Mouse (Mus musculus) hindbrain, postnatal 0 days (tissue): Measurements from ENCODE around the gene Sebox. TPM values are rescaled to one million over a fixed set of nuclear protein-coding genes. Genes with fewer than 3 reads are reported as not detected.

Experiments
- ATAC-seq: fragments of 200-750 bp; cut with Nextera tagmentation; 2 replicates; pipeline ENCODE4 v1.8.0; 2017; ENCODE audit warnings: mild to moderate bottlenecking, moderate TSS enrichment, moderate library complexity
- DNase-seq: peaks from one replicate; pipeline ENCODE4 v3.0.0-alpha.2; 2015; ENCODE audit warnings: low spot score
- H3K27ac ChIP-seq: fragments of 300-500 bp; sonication (generic); 2 replicates; pipeline ENCODE4 v1.5.1; 2014; ENCODE audit warnings: mild to moderate bottlenecking
- H3K27me3 ChIP-seq: fragments of 300-500 bp; sonication (generic); 2 replicates; pipeline ENCODE4 v1.6.1; 2014; ENCODE audit warnings: low read length, mixed read lengths; ENCODE audit not compliant: insufficient read depth
- H3K36me3 ChIP-seq: fragments of 300-500 bp; sonication (generic); 2 replicates; pipeline ENCODE4 v1.6.1; 2014; ENCODE audit warnings: low read length, mixed read lengths; ENCODE audit not compliant: insufficient read depth
- H3K4me1 ChIP-seq: fragments of 300-500 bp; sonication (generic); 2 replicates; pipeline ENCODE4 v1.6.1; 2014; ENCODE audit warnings: antibody characterized with exemption, low read length, mixed read lengths; ENCODE audit not compliant: insufficient read depth
- H3K4me2 ChIP-seq: fragments of 300-500 bp; sonication (generic); 2 replicates; pipeline ENCODE4 v1.6.1; 2014; ENCODE audit warnings: low read depth, mild to moderate bottlenecking, low read length, moderate library complexity, mixed read lengths
- H3K4me3 ChIP-seq: fragments of 300-500 bp; sonication (generic); 2 replicates; pipeline ENCODE4 v1.5.1; 2014; ENCODE audit warnings: low read length
- H3K9ac ChIP-seq: fragments of 300-500 bp; sonication (generic); replicated peaks from 2 replicates; pipeline ENCODE4 v1.6.1; 2014; ENCODE audit warnings: mild to moderate bottlenecking, low read length, moderate library complexity, mixed read lengths
- H3K9me3 ChIP-seq: fragments of 300-500 bp; sonication (generic); 2 replicates; pipeline ENCODE4 v1.6.1; 2016; ENCODE audit warnings: low read length, mixed read lengths
- CTCF ChIP-seq: IDR thresholded peaks from 2 replicates; pipeline ENCODE4 v1.5.1; 2016; ENCODE audit warnings: antibody characterized with exemption, control low read depth, low read depth
- WGBS: fragments of 180-500 bp; shearing (Covaris S2); extraction: QIAGEN DNeasy Blood & Tissue Kit; methylation state at CpG from one replicate; pipeline ENCODE4 v1.1.7; 2014; 5-methylcytosine and 5-hydroxymethylcytosine counted together
- polyA plus RNA-seq: library from polyadenylated mRNA; unstranded; fragments of >200 nt; fragmentation: Nextera tagmentation; extraction: Ambion mirVana; gene quantifications from 2 replicates; pipeline ENCODE4 v1.2.1, GENCODE M21; 2015
- total RNA-seq: library from RNA; depleted of rRNA; stranded (reverse); fragments of >200 nt; gene quantifications from 2 replicates; pipeline ENCODE4 v1.2.3, GENCODE M21; 2014

Gene Sebox
- total and polyA plus RNA-seq, 2 experiments from 2014 or later: 0.15 to 0.78 TPM

DNA sequence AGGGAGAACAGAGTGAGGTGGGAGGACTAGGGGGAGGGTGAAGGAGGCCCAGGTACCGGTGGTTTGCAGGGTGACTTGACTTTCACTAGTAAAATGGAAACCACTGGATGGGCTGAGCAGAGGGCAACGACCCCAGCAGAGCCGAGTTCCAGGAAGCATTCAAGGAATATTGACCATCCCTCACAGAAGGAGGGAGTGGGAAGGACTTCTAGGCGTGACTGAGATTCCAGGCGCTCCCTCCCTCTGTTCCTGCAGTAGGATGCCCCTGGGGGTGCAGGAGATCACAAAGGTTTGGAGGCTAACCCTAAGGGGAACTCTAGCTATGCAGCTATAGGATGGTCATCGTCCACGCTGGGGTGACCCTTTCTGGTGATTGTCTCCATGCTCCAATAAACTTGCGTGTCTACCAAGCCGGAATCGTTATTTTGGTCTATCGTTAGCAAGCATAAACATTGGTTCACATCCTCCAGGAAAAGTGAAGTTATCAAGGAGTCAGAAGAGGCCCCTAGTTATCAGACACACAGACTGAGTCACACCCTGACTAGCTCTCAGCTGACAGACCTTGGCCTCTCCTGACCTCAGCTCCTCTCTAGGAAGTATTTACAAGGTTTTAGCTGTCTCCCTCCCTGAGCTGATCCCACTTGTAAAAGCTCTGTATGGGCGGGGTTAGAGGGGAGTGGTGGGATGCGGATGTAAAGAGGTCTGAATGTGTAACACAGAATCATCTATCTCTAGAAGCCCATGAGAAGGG lies 39.8 kb upstream of the Sebox start:
- H3K4me3 ChIP-seq: no peak overlapping the region
- peaks cover 11% of the 10 kb centered on the region for H3K4me1 ChIP-seq
- ATAC-seq (no peak), DNase-seq (no peak)
- no peaks in the 10 kb centered on the region for H3K36me3 ChIP-seq
- 69% methylated on average over 13 of the region's 13 CpGs for WGBS
- H3K9ac ChIP-seq: no peak overlapping the region
- no peak overlapping the region for H3K27ac ChIP-seq
- H3K4me2 ChIP-seq: no peak overlapping the region
- H3K9me3 ChIP-seq: no peaks in the 10 kb centered on the region
- TF ChIP-seq CTCF: no peak
- H3K27me3 ChIP-seq: no peaks in the 10 kb centered on the region

DNA sequence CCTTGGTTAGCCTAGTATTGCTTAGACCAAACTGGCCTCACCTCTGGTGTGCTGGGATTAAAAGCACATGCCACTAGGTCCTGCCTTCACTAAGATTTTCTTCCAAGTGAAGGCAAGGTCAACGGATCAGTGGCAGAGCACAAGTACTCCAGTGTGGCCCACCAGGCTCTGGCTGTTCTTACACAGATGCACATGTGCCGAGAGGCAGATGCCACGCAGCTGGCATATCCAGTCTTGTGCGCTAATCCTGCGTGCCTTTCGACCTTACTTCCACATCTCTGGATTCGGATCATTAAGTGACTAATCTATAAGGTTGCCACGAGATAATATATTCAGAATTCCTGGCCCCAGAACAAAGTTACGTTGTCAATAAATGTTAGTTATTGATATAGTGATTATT lies 38.1 kb upstream of the Sebox start:
- peak overlapping the region; percentile 78 for H3K4me2 ChIP-seq
- peak overlapping the region; percentile 83 for H3K27ac ChIP-seq
- H3K4me1 ChIP-seq: peaks cover 11% of the 10 kb centered on the region
- DNase-seq (peak; percentile 19), ATAC-seq (no peak)
- peak overlapping the region; percentile 55 for H3K4me3 ChIP-seq
- no peaks in the 10 kb centered on the region for H3K36me3 ChIP-seq
- no peak for TF ChIP-seq CTCF
- H3K9me3 ChIP-seq: no peaks in the 10 kb centered on the region
- 19% methylated on average over 9 of the region's 9 CpGs for WGBS
- H3K9ac ChIP-seq: peak overlapping the region; percentile 59; the same call in 1 of the 2 replicates
- H3K27me3 ChIP-seq: no peaks in the 10 kb centered on the region

DNA sequence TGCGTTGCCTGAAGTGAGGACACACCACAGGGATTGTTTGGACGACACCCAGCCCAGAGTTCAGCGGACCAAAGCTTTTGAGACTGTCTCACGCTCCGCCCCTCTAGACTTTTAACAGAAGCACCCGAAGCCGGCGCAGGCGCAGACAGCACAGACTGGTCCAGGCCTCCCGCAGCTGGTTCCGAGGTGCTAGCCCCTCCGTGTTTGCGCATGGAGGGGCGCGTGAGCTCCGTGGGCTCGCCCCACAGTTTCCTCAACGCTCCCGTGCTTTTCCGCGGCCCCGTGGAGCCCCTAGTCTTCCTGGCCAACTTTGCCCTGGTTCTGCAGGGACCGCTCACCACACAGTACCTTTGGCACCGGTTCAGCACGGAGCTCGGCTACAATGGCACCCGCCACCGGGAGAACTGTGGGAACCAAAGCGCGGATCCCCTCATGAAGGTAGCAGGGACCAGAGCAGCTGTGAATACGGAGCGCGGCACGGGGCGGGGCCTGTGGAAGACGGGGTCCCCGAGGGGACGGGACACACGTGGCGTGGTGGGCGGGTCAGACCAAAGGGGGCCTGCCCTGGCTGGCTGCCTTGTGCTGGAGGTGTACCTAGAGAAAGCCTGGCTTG lies 37.6 kb upstream of the Sebox start, which contains the start of gene Slc46a1:
TSS of gene Slc46a1 (plus strand) at position 130 of the 613 bp plus-strand sequence.
- H3K36me3 ChIP-seq: no peaks in the 10 kb centered on the region
- no peaks in the 10 kb centered on the region for H3K9me3 ChIP-seq
- no peak for TF ChIP-seq CTCF
- ATAC-seq (peak; percentile 93), DNase-seq (peak; percentile 91)
- under 1% methylated on average over 41 of the region's 41 CpGs for WGBS
- H3K27ac ChIP-seq: peak within 1 kb of the TSS; percentile 83
- H3K9ac ChIP-seq: peak within 1 kb of the TSS; percentile 59
- H3K4me1 ChIP-seq: peaks cover 11% of the 10 kb centered on the region
- peak within 1 kb of the TSS; percentile 78 for H3K4me2 ChIP-seq
- H3K4me3 ChIP-seq: peak within 1 kb of the TSS; percentile 55
- no peaks in the 10 kb centered on the region for H3K27me3 ChIP-seq

DNA sequence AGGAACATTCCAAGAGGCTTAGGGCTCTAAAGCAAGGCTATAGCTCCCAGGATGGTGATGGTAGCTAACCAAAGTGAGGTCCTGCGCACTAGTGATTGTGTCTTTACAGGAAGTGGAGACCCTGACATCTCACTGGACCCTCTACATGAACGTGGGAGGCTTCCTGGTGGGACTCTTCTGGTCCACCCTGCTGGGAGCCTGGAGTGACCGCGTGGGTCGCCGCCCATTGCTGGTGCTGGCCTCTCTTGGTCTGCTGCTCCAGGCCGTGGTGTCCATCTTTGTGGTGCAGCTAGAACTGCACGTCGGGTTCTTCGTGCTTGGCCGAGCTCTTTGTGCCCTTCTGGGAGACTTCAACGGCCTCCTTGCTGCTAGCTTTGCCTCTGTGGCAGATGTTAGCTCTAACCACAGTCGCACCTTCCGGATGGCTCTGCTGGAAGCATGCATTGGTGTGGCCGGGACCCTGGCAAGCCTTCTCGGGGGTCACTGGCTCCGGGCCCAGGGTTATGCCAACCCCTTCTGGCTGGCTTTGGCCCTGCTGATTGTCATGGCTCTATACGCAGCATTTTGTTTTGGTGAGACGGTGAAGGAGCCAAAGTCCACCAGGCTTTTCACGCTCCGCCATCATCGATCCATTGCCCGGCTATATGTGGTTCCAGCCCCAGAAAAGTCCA lies 36.9 kb upstream of the Sebox start:
- 42% methylated on average over 23 of the region's 23 CpGs for WGBS
- H3K27me3 ChIP-seq: no peaks in the 10 kb centered on the region
- peak overlapping the region; percentile 78 for H3K4me2 ChIP-seq
- H3K4me3 ChIP-seq: peak overlapping the region; percentile 55
- peaks cover 3% of the 10 kb centered on the region; the same call in 1 of the 2 replicates for H3K36me3 ChIP-seq
- H3K27ac ChIP-seq: peak overlapping the region; percentile 83; the same call in 1 of the 2 replicates
- H3K4me1 ChIP-seq: peaks cover 11% of the 10 kb centered on the region
- ATAC-seq (no peak), DNase-seq (peak; percentile 15)
- TF ChIP-seq CTCF: no peak
- H3K9ac ChIP-seq: peak overlapping the region; percentile 59; the same call in 1 of the 2 replicates
- no peaks in the 10 kb centered on the region for H3K9me3 ChIP-seq

DNA sequence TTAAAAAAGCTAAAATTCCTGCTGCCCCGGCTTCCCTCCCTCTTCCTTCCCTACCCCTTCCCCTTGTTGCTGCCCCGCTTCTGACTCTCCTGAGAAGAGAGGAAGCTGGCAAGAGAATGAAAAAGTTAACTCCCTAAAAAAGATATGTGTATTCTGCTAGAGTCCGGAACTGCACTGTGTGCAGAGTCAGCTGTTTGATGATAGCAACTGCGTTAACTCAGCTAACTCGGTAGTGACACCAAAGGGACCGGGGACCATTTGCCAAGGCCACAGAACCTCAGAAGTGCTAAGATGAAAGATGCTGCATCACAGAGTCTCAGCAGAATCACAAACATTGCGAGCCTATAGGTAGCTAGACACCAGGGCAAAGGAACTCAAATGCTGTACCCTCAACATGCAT lies 35.7 kb upstream of the Sebox start:
- Histone ChIP-seq H3K4me1 (peaks cover 11% of the 10 kb centered on the region), H3K36me3 (peaks cover 8% of the 10 kb centered on the region; the same call in 1 of the 2 replicates), H3K4me2 (no peak overlapping the region), H3K9ac (no peak overlapping the region), H3K4me3 (no peak overlapping the region), H3K27me3 (no peaks in the 10 kb centered on the region), H3K27ac (no peak overlapping the region), H3K9me3 (no peaks in the 10 kb centered on the region)
- no peak for TF ChIP-seq CTCF
- WGBS: 90% methylated on average over 7 of the region's 7 CpGs
- DNase-seq: no peak
- ATAC-seq: no peak

DNA sequence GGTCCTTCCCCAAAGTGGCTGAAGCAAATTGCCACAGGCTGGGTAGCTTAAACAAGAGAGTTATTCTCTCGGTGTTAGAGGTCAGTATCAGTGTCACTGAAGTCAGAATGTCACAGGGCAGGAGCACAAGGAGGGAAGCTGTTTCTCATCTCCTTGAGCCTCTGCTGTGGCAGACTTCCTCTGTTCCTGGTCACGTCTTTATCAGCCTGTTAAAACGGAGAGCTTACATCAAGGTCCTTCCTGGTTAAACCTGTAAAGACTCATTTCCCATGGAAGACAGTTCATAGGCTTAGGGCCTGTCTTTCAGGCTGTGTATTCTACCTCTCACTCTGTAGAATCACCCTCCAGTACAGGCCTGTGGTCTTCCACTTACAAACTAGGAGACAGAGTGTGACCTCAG lies 35.3 kb upstream of the Sebox start:
- Histone ChIP-seq H3K9ac (no peak overlapping the region), H3K27ac (no peak overlapping the region), H3K4me1 (peaks cover 11% of the 10 kb centered on the region), H3K4me3 (no peak overlapping the region), H3K27me3 (no peaks in the 10 kb centered on the region), H3K4me2 (no peak overlapping the region), H3K9me3 (no peaks in the 10 kb centered on the region), H3K36me3 (peaks cover 8% of the 10 kb centered on the region; the same call in 1 of the 2 replicates)
- no peak for ATAC-seq
- TF ChIP-seq CTCF: no peak
- no peak for DNase-seq
- 73% methylated on average over 3 of the region's 3 CpGs for WGBS
